Mouse (Mus musculus): ENCODE results near the gene Elp5.

The Elp5 gene

DNA sequence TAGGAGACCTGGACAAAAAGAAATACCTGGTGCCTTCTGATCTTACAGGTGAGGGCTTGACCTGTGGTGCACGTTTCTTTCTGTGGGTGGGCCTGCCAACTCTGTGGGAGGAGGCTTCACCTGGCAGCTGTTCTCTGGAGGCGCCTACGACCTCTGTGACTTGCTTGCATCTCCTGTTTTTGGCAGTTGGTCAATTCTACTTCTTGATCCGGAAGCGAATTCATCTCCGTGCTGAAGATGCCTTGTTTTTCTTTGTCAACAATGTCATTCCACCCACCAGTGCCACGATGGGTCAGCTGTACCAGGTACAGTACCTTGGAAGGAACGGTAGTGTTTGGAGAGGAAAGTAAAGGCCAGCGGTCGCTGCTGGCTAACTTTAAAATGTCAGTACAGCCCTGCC is 10.1 kb upstream of the Elp5 start:
- no peak for DNase-seq (ENCODE audit: low read depth, low spot score)

DNA sequence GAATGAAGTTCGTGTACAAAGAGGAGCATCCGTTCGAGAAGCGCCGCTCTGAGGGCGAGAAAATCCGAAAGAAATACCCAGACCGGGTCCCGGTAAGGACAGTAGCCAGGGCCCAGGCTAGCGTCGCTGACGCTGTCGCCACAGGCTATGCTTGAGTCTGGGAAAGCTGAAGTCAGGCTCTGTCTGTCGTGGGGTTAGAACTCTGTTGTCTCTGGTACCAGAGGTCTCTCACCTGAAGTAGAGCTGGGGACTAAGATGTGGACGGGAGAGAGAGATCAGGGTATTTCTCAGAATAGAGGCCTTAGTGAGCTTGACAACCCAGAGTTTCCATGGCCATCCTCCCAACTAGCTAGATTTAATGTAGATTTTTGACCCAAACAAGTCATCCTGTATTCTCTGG is 9.4 kb upstream of the Elp5 start:
- no peak for DNase-seq (ENCODE audit: low read depth, low spot score)

DNA sequence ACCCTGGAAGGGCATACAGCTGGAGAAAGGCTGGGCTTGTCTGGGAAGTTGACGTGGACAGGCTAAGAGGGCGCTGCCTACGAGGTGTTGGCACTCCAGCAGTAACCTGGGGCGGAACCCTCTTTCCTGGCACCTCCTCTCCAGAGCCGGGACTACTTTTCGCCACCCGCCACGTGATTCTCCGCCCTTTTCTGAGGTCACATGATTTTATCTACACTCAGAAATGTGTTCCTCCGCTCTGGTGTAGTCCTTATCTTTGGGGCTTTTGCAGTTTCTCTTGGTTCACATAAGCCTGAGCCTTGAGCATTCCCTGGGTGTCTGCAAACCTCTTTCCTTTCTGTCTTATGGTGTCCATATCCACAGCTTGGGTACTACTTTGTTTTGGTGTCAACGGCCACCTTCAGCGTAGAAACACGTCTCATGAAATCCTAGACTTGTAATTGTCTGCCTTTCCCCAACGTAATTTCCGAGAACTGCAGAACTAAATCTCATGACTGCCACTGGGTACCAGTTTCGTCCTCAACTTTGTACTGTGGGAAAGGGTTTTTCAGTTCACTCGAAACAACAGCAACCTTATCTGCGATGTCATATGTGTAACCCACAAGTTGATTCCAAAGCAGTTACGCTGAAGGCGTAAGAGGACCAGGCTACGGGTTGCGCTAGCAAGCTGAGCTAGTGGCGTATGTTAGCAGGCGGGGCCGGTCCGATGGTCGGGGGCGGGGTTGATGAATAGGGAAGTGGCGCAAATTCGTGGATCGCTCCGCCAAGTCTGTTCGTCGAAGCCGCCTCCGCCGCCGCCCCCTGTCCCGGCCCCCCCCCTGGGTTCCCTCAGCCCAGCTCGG is 8.8 kb upstream of the Elp5 start, which contains the start of gene Gabarap:
Gene Gabarap, plus strand, starts transcription at position 294 of the 842 bp plus-strand sequence.
- peak; percentile 98 for DNase-seq (ENCODE audit: low read depth, low spot score)

DNA sequence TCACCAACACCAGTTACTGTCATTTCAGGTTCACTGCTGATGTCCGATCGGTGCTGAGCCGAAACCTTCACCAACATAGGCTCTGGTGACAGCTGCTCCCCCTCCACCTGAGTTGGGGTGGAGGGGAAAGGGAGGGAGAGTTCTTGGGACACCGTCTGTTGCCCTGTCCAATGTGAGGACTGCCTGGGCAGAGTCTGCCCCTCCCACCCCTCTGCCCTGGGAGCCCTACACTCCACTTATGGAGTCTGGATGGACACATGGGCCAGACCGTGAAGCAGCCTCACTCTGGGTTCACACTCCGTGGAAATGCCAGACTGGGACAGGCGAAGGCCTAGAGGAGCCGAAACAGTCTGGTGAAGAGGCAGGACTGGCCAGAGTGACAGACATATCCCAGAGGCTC is 7.6 kb upstream of the Elp5 start:
- DNase-seq (ENCODE audit: low read depth, low spot score) = no peak

DNA sequence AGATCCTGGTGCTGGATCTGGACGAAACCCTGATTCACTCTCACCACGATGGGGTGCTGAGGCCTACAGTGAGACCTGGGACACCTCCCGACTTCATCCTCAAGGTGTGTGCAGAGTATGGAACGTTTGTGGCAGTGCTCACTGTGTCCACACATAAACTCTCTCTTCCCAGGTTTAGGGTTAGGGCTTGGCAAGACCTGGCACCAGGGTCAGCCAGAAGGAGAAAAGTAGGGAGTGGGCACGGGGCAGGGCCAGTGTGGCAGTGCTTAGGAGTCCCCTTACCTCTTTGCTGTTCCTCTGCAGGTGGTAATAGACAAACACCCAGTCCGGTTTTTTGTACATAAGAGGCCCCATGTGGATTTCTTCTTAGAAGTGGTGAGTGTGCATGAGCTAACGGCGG is 2.1 kb upstream of the Elp5 start:
- DNase-seq (ENCODE audit: low read depth, low spot score) = no peak

DNA sequence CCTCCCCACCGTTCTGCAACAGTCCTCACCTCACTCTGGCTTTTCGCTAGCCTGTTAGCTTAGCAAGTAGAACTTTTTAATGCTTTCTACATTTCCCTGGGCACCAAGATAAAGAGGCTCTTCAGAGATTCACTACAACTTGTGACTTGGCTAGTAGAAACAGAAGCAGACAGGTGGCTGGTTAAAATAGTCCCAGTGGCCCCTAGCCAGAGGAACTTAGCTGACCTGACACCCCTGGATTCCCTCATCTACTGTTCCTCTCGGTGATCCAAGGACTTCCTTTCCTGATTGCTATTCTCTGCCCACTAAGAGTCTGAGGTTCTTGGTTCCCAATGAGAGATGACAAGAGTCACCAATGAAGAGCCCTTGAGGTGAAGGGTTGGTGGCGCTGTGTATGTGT is 1.1 kb upstream of the Elp5 start:
- DNase-seq (ENCODE audit: low read depth, low spot score) = no peak

DNA sequence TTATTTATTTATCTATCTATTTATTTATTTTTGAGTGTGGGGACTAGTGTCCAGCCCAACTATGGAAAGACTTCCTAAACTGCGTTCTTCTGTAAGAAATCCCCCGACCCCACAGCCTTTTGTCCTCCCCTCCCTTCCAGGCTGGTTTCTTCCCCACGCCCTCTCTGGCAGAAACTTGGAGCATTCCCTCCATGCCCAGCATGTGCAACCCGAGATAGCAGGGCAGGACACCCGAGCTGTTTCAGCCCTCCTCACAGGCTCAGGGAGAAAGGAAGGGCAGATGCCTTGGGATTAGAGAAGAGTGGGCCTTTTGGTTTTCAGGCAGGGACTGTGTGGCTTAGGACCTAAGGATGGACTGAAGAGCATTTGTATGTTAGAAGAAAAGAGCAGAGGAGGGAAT is 560 bp upstream of the Elp5 start:
- DNase-seq (ENCODE audit: low read depth, low spot score) = no peak

DNA sequence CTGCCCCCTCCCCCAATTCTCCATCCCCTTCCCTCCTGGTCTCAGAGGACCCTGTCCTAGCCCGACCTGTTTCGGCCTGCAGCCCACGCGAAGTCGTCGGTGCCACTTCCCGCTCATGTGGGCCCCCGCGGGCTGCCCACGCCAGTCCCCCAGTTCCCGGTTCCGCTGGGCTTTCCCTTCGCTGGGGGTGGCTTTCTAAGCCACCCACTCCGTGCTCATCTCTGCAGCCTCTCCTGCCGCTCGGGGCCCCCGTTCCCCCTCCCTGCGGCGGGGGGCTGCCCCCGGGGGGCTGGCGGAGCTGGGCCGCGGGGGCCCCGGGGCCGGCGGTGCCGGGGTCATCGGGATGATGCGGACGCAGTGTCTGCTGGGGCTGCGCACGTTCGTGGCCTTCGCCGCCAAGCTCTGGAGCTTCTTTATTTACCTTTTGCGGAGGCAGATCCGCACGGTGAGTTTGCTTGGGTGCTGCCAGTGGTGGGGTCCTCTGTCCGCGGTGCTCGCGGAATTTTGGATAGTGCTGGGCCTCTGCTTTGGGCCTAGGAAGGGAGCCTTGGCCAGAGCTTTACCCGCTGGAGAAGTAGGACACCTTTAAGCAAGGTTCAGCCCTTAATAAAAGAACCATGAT is 1.1 kb downstream of the Elp5 start, which contains the start of gene Ctdnep1:
Gene Ctdnep1, plus strand, starts transcription at position 16 of the 622 bp plus-strand sequence.
- DNase-seq (ENCODE audit: low read depth, low spot score) = no peak

DNA sequence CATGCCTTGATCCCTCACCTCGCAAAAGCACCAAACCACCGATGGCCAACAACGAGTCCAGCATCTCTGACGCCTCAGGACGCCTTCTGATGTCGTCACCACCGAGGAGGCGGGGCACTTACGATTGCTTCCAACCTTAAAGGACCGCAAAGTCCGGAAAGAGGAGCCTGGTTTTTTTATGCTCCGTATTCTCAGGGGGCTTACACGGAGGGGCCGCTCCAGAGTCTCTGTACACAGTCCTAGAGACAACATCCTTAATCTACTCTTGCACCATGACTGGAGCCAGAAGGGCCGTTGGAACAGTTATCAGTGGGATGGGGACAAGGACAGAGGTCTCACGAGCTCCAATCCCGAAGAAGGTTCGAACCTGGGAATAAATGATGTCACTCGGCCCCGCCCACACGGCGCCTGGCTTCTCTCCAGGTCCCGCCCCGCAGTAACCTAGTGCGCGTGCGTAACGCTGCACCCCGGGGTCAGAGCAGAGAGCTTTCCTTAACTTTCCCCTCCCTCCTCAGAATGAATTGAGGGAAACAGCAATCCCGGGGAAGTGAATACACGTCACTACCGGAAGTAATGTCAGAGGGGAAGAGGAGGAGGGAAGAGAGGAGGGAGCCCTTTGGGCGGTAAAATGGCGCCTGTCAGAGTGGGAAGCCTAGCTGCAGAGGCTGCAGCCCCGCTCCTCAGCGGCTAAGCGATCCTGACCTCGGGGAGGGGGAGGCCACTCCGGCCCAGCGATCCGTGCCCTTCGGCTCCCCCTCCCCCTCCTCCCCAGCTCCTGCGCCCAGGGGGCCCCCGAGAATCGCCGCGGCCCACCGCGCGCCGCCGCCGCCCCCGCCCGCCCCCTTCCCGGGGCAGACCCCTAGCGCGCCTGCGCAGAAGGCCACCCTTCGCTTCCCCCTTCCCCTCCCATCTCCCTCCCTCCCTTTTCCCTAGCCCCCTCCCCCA is 1.8 kb downstream of the Elp5 start:
- peak; percentile 100 for DNase-seq (ENCODE audit: low read depth, low spot score)

DNA sequence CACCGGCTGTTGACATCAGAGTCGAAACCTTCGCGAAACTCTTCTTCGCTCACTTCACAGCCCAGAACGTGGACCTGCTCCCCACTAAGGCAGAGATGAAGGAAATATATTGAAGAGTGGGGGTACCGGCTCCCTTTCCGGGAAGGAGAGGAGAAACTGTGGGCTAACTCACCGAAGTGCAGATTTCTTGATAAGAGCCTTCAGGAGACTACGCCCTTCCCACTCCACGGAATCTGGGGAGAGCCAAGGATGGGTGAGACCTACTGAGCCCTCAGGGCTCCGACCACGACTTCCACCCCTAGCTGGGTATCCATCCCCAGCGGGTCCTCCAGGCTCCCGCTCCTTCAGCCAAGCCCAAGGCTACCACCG is 2.5 kb downstream of the Elp5 start:
- no peak for DNase-seq (ENCODE audit: low read depth, low spot score)

DNA sequence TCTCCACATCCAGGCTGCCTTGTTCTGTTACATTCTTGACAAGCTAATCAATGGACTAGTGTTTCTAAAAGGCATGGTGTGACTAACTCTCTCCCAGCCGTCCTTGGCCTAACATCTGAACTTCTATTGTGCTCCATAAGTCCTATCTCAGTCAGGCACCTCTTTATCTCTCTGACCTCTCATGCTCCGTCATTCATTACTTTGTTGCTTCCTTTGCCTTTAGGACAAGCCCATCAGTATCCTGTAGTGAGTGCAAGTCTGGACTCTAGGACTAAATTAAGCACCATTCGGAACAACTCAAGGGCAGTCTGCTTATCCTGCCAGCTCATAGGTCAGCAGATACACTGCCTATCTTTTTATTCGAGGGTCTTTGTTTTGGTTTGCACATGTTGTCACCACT is 6.0 kb downstream of the Elp5 start:
- DNase-seq (ENCODE audit: low read depth, low spot score) = no peak

DNA sequence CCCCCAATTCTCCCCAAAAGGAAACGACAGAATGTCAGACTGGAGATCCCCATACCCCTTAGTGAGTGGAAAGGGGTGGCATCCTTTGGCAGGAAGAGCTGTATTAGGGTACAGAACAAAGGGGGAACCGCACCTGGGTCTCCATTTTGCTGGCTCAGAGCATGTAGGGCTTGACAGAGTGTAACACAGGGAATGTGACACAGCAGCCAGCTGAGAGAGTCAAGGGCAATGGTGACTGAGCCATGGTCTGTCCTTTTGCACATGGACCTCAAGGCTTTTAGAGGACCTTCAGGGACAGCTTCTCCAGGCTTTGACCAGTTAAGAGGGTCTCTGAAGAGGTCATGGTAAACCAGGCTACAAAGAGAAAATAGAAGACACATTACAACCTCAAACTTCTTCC is 7.4 kb downstream of the Elp5 start:
- DNase-seq (ENCODE audit: low read depth, low spot score) = no peak

DNA sequence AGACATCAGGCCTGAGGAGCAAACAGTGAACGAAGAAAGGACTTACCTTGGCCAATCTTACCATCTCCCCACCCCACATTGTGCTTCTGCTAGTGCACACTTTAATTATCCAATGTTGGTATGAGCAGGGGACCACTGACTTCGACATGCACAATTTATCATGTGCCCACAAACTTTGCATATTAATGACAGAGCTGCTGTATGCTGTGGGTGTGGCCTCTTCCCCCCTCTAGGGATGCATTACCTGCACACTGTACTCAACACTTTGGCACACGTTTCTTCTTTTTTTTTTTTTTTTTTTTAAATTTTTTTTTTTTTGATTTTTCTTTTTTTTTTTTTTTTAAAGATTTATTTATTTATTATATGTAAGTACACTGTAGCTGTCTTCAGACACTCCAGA is 11.5 kb downstream of the Elp5 start:
- DNase-seq (ENCODE audit: low read depth, low spot score) = no peak

DNA sequence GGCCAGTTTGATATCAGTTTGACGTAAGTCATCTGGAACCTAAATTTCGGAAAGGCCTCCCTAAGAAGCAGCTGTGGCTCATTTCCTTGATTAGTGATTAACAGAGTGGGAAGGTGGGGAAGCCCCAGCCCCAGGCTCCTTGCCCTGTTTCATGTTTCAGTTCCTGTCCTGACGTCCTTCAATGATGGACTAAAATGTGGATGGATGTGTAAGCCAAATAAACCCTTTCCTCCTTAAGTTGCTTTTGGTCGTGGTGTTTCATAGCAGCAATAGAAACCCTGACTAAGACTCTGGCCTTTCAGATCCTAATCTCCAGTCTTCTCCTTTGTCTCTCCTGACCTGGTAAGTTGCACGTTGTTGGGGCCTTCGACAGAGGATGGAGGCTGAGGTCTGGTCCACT is 12.1 kb downstream of the Elp5 start:
- no peak for DNase-seq (ENCODE audit: low read depth, low spot score)

DNA sequence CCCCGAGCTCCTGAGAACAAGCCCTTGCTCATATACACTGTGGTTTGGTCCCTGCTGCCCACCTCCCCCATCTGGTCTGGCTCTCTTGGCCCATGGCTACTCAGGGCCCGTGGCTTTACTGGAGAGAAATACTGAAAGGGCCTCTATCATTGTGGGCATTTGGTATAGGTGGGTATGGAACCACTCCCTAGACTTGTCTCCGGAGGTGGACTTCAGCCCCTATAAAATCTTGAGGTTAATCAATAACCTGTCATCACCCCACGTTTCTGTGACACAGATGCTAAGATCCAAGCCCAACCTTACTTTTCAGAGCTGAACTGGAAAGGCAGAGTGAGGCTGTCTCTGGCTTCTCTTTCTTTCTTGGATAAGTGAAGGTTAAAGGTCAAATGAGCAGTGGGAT is 13.5 kb downstream of the Elp5 start:
- no peak for DNase-seq (ENCODE audit: low read depth, low spot score)

DNA sequence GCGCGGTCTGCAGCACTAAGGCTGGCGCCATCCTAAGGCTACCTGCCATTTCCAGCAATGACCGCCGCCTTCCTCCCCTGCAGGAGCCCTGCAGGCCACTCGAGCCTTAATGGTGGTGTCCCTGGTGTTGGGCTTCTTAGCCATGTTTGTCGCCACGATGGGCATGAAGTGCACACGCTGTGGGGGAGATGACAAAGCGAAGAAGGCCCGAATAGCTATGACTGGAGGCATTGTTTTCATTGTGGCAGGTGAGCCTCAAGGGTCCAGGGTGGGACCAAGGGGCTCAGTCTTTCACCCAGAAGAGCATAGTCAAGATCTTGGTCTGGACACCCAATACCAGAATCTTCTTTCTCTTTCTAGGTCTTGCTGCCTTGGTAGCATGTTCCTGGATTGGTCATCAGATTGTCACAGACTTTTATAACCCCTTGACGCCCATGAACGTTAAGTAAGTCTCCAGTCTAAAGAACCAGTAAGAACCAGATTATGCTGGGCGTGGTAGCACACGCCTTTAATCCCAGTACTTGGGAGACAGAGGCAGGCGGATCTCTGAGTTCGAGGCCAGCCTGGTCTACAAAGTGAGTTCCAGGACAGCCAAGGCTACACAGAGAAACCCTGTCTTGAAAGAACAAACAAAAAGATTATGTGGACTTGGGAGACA is 15.3 kb downstream of the Elp5 start:
- peak; percentile 45 for DNase-seq (ENCODE audit: low read depth, low spot score)

DNA sequence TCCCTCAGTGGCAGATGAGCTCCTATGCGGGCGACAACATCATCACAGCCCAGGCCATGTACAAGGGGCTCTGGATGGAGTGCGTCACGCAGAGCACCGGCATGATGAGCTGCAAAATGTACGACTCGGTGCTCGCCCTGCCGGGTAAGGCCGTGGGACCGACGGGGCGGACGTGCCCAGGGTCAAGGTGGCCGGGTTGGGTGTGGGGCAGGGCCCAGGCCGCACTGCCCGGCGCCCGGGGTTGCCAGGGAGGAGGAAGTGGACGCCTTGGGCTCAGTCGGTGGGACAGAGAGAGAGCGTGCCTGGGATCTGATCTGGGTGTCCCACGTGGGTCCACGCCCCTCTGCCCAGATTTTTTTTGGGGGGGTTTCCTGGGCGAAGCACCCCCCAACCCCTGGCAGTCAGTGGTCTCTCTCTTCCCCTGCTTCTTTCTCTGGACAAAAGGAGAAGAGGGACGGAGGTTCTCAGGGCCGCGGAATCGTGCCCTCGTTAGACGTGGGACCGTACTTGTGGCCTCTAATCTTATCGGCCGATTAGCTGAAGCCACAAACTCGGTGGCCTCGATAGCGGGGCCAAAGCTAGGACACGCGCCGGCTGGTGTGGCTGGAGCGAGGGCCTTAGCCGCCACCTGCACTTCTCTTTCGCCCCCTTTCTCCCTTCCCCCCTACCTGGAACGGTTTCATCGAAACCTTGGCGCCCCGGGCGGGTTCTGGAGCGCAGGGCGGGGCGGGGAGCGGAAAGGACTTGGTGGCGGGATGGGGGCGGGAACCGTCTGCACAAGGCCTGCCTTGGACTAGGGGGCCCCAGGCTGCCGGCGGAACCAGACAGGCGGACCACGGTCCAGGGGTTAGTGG is 16.1 kb downstream of the Elp5 start:
- DNase-seq (ENCODE audit: low read depth, low spot score) = peak; percentile 68

DNA sequence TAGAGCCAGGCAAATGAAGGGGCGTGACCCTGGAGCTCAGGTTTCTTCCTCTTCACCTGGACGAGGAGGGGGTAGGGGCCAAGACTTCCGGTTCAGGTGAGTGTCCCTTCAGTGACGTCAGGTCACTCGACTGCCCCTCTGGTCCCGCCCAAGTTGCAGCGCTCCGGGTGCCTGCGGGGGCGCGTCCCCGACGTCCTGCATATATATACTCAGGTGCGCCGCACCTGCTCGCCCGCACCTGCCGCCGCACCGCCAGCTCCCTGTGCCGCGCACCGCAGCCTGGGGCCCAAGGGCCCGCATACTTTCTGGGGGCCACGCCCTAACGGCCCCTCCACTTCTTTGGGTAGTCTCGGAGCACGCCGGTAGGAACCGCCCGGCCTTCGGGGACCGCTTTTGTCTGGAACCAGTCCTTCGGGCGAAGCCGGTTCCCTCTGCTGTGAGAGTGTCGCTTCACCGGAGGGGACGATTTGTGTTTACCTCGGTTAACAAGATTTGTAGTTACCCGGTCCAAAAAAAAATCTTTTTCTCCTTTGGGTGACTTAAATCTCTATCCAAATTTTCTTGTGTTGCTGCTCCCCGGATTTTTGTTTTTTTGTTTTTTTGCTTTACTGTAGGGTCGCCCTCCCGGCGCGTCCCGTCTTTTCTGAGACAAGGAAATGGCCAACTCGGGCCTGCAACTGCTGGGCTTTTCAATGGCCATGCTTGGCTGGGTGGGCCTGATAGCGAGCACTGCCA is 16.9 kb downstream of the Elp5 start:
- no peak for DNase-seq (ENCODE audit: low read depth, low spot score)

DNA sequence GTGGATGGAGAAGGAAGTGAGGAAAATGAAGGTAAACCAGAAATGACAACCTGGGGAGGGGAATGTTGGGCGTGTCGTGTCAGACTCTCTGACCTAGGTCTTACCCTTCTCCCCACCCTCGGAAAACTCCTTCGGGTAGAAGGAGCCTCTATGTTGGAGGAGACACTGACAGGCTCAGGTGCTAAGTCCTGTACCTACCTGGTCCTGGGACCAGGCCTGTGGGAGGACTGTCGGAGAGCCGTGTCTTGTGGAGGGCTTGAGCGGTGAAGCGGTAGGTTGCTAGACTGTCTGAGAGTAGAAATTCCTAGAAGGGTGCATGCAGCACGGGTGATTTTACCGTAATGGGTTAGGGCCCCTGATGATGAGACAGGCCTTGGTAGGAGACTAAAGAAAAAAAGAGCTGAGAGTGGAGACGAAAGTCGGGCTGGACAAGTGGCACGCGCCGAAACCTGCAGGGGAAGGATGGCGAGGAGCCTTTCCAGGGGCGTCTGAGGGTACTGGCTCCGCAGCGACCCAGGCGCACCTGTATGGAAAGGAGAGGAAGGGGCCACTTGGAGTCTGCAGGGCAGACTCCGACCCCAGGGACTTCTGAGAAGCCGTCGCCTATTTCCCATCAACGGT is 17.6 kb downstream of the Elp5 start, which contains the start of gene Cldn7:
Gene Cldn7, plus strand, starts transcription at position 130 of the 621 bp plus-strand sequence.
- no peak for DNase-seq (ENCODE audit: low read depth, low spot score)

All from R1 (cell line).